In genomic region chr13:23387548-23387947, GRCm38 (mm10) we compare ENCODE assay signal across 16 mouse cellular contexts.
"Had no signal": no experiment of that assay in that cellular context is flagged by ENCODE, and none has a peak within 500 bp of the region (broad histone marks: within the 10 kb centered on the region; RNA-seq: fewer than 3 reads in every experiment).

No protein-coding gene starts in this region.

- H3K4me3 ChIP-seq: neural tube, embryonic 13.5 days; neural tube, embryonic 15.5 days; stomach, embryonic 15.5 days had no signal

- H3K9ac ChIP-seq: neural tube, embryonic 13.5 days; neural tube, embryonic 15.5 days; stomach, embryonic 15.5 days had no signal

- H3K27me3 ChIP-seq: stomach, embryonic 15.5 days had no signal

- H3K36me3 ChIP-seq: neural tube, embryonic 13.5 days; neural tube, embryonic 15.5 days; stomach, embryonic 15.5 days had no signal

- H3K4me2 ChIP-seq: neural tube, embryonic 13.5 days; neural tube, embryonic 15.5 days; stomach, embryonic 15.5 days had no signal

- DNase-seq: retina, postnatal 1 day; right cerebral cortex, adult 18-20 months; right cerebral cortex, postnatal 14 days; right cerebral cortex, postnatal 25 days; right cerebral cortex, postnatal 4 days; spleen, adult 18-20 months; thymus, adult 18-20 months; thymus, adult 2 months; thymus, postnatal 14 days; thymus, postnatal 25 days; thymus, postnatal 36 days; thymus, postnatal 4 days had no signal

- H3K4me1 ChIP-seq: neural tube, embryonic 13.5 days; neural tube, embryonic 15.5 days; stomach, embryonic 15.5 days had no signal

- H3K9me3 ChIP-seq: neural tube, embryonic 13.5 days; neural tube, embryonic 15.5 days; stomach, embryonic 15.5 days had no signal

- H3K27ac ChIP-seq: neural tube, embryonic 13.5 days; neural tube, embryonic 15.5 days; stomach, embryonic 15.5 days; stomach, postnatal 0 days had no signal
